Mouse (Mus musculus) myocyte (in vitro differentiated cells): Measurements from ENCODE around the gene Nmrk2. TPM values are rescaled to one million over a fixed set of nuclear protein-coding genes. Genes with fewer than 3 reads are reported as not detected.
A peak's percentile ranks its signal among the peaks of the same experiment; 100 is the strongest.
"Not testable (repeated sequence)": the region's sequence is repeated elsewhere in the genome, so short reads cannot be mapped to it uniquely, and the experiment has no call there.

Experiments used
- H3K27me3 ChIP-seq: one replicate; pipeline ENCODE4 v1.6.1; 2011; ENCODE audit not compliant: control insufficient read depth, insufficient read depth, insufficient read length
- H3K36me3 ChIP-seq: one replicate; pipeline ENCODE4 v1.6.1; 2011; ENCODE audit not compliant: control insufficient read depth, insufficient read depth
- H3K4me2 ChIP-seq: one replicate; pipeline ENCODE4 v1.6.1; 2011; ENCODE audit warnings: low read depth, control low read depth
- H3K4me3 ChIP-seq: one replicate; pipeline ENCODE4 v1.5.1; 2011; ENCODE audit warnings: mild to moderate bottlenecking, control low read depth, moderate library complexity
- H3K79me2 ChIP-seq: one replicate; pipeline ENCODE4 v1.6.1; 2011; ENCODE audit not compliant: control insufficient read depth, insufficient read depth
- H3ac ChIP-seq: one replicate; pipeline ENCODE4 v1.6.1; 2011; ENCODE audit not compliant: control insufficient read depth, insufficient read length
- CEBPB ChIP-seq: IDR thresholded peaks from 2 replicates; pipeline ENCODE4 v1.6.1; 2011; ENCODE audit warnings: mild to moderate bottlenecking, moderate library complexity; ENCODE audit not compliant: poor library complexity, insufficient read depth, severe bottlenecking
- E2F4 ChIP-seq: IDR thresholded peaks from one replicate; pipeline ENCODE4 v1.6.1; 2011; ENCODE audit warnings: mild to moderate bottlenecking, control low read depth, moderate library complexity; ENCODE audit not compliant: insufficient read depth
- MAX ChIP-seq: IDR thresholded peaks from one replicate; pipeline ENCODE4 v1.6.1; 2011; ENCODE audit warnings: low read depth, mild to moderate bottlenecking, control low read depth
- MYOD1 ChIP-seq, 3 experiments: IDR thresholded peaks; one replicate each; pipeline ENCODE4 v1.6.1; 2011; ENCODE audit warnings: control low read depth in 2 of 3, low read depth in 2 of 3, mild to moderate bottlenecking in 2 of 3, moderate library complexity in 1 of 3; ENCODE audit not compliant: insufficient read length in 2 of 3, control insufficient read depth in 1 of 3
- MYOG ChIP-seq, 3 experiments: IDR thresholded peaks; one replicate each; pipeline ENCODE4 v1.6.1; 2011; ENCODE audit warnings: control low read depth in 2 of 3, low read depth in 2 of 3, mild to moderate bottlenecking in 2 of 3; ENCODE audit not compliant: insufficient read length in 2 of 3, control insufficient read depth in 1 of 3, insufficient read depth in 1 of 3
- POLR2A ChIP-seq: IDR thresholded peaks from one replicate; pipeline ENCODE4 v1.6.1; 2011; ENCODE audit warnings: low read depth, mild to moderate bottlenecking, control low read depth, moderate library complexity; ENCODE audit not compliant: insufficient read length
- POLR2AphosphoS2 ChIP-seq: IDR thresholded peaks from one replicate; pipeline ENCODE4 v1.6.1; 2011; ENCODE audit warnings: low read depth, control low read depth; ENCODE audit not compliant: insufficient read length
- REST ChIP-seq: IDR thresholded peaks from one replicate; pipeline ENCODE4 v1.6.1; 2011; ENCODE audit warnings: mild to moderate bottlenecking, control low read depth, moderate library complexity; ENCODE audit not compliant: insufficient read depth, insufficient read length
- SRF ChIP-seq: IDR thresholded peaks from one replicate; pipeline ENCODE4 v1.6.1; 2011; ENCODE audit warnings: low read depth; ENCODE audit not compliant: control insufficient read depth, insufficient read length
- TCF12 ChIP-seq: IDR thresholded peaks from one replicate; pipeline ENCODE4 v1.6.1; 2011; ENCODE audit warnings: mild to moderate bottlenecking, control low read depth; ENCODE audit not compliant: poor library complexity, insufficient read depth, severe bottlenecking
- TCF3 ChIP-seq: IDR thresholded peaks from one replicate; pipeline ENCODE4 v1.6.1; 2011; ENCODE audit warnings: low read depth, control low read depth; ENCODE audit not compliant: insufficient read length
- USF1 ChIP-seq: IDR thresholded peaks from one replicate; pipeline ENCODE4 v1.6.1; 2011; ENCODE audit warnings: low read depth, mild to moderate bottlenecking, control low read depth, moderate library complexity
- polyA plus RNA-seq: library from polyadenylated mRNA; unstranded; fragments of >200 nt; fragmentation: generic; extraction: Trizol; gene quantifications from one replicate; pipeline ENCODE4 v1.2.1, GENCODE M21; 2012; ENCODE audit warnings: missing spikeins

Gene Nmrk2
- polyA plus RNA-seq, 1 experiment: 52.3 TPM

GRCm38 (mm10) chr10:81176466-81177271 is 25.2 kb downstream of the Nmrk2 start, which contains the start of gene Eef2:
Gene Eef2, plus strand, starts transcription at chr10:81176631.
- no peaks in the 10 kb centered on the region for H3K27me3 ChIP-seq
- H3K4me2 ChIP-seq: peak within 1 kb of the TSS; percentile 99
- H3K79me2 ChIP-seq: peaks cover 39% of the 10 kb centered on the region
- H3ac ChIP-seq: peak within 1 kb of the TSS; percentile 76
- peaks cover 42% of the 10 kb centered on the region for H3K36me3 ChIP-seq
- TF ChIP-seq CEBPB (no peak), POLR2A (peak; percentile 97), USF1 (peak; percentile 97), E2F4 (no peak), MYOD1 (IDR thresholded peaks at IDR 0.05; ENCODE audit: control insufficient read depth in 1 of 3, insufficient read length in 2 of 3, low read depth in 2 of 3) (peak in 1 of 3 experiments; percentile 59), TCF12 (no peak), MYOG (IDR thresholded peaks at IDR 0.05; ENCODE audit: control insufficient read depth in 1 of 3, insufficient read depth in 1 of 3, insufficient read length in 2 of 3, low read depth in 2 of 3) (peak in 2 of 3 experiments; percentile 1 to 39), POLR2AphosphoS2 (peak; percentile 98), REST (peak; percentile 35), SRF (peak; percentile 64), TCF3 (no peak), MAX (no peak)
- H3K4me3 ChIP-seq: peak within 1 kb of the TSS; percentile 99

- peaks cover 39% of the 10 kb centered on the region for H3K79me2 ChIP-seq
- no peaks in the 10 kb centered on the region for H3K27me3 ChIP-seq
- peak overlapping the region; percentile 99 for H3K4me2 ChIP-seq
- H3K36me3 ChIP-seq: peaks cover 36% of the 10 kb centered on the region
- peak overlapping the region; percentile 99 for H3K4me3 ChIP-seq
- peak overlapping the region; percentile 76 for H3ac ChIP-seq
- TF ChIP-seq CEBPB: no peak
- TF ChIP-seq E2F4: no peak
- TF ChIP-seq POLR2AphosphoS2: no peak
- no peak for TF ChIP-seq USF1
- no peak for TF ChIP-seq SRF
- no peak for TF ChIP-seq POLR2A
Measured at GRCm38 (mm10) chr10:81175936-81176465, 25.9 kb downstream of the Nmrk2 start.

GRCm38 (mm10) chr10:81175345-81175701 is 26.5 kb downstream of the Nmrk2 start:
- peak overlapping the region; percentile 99 for H3K4me2 ChIP-seq
- H3ac ChIP-seq, H3K27me3 ChIP-seq: not testable (repeated sequence)
- peaks cover 30% of the 10 kb centered on the region for H3K36me3 ChIP-seq
- peaks cover 38% of the 10 kb centered on the region for H3K79me2 ChIP-seq
- peak in 1 of 3 experiments; percentile 35 for TF ChIP-seq MYOG (IDR thresholded peaks at IDR 0.05; ENCODE audit: control insufficient read depth in 1 of 3, insufficient read depth in 1 of 3, insufficient read length in 2 of 3, low read depth in 2 of 3)
- peak overlapping the region; percentile 99 for H3K4me3 ChIP-seq

GRCm38 (mm10) chr10:81174617-81175344 is 27.1 kb downstream of the Nmrk2 start:
- TF ChIP-seq REST (no peak), MAX (no peak), USF1 (no peak), POLR2A (peak; percentile 42), POLR2AphosphoS2 (peak; percentile 75), E2F4 (no peak), MYOG (IDR thresholded peaks at IDR 0.05; ENCODE audit: control insufficient read depth in 1 of 3, insufficient read depth in 1 of 3, insufficient read length in 2 of 3, low read depth in 2 of 3) (peak in 1 of 3 experiments; percentile 32), TCF12 (no peak), MYOD1 (IDR thresholded peaks at IDR 0.05; ENCODE audit: control insufficient read depth in 1 of 3, insufficient read length in 2 of 3, low read depth in 2 of 3) (peak in 1 of 3 experiments; percentile 39), CEBPB (no peak), SRF (no peak), TCF3 (no peak)
- no peak overlapping the region for H3ac ChIP-seq
- H3K27me3 ChIP-seq: no peaks in the 10 kb centered on the region
- peaks cover 33% of the 10 kb centered on the region for H3K79me2 ChIP-seq
- H3K4me2 ChIP-seq: peak overlapping the region; percentile 99
- peaks cover 25% of the 10 kb centered on the region for H3K36me3 ChIP-seq
- H3K4me3 ChIP-seq: peak overlapping the region; percentile 99

GRCm38 (mm10) chr10:81173132-81173531 is 28.7 kb downstream of the Nmrk2 start:
- no peak overlapping the region for H3ac ChIP-seq
- H3K4me2 ChIP-seq: no peak overlapping the region
- no peak for TF ChIP-seq REST
- no peak for TF ChIP-seq USF1
- no peak for TF ChIP-seq TCF3
- no peak for TF ChIP-seq CEBPB
- no peak for TF ChIP-seq MAX
- no peak for TF ChIP-seq E2F4
- TF ChIP-seq SRF: no peak
- H3K4me3 ChIP-seq: no peak overlapping the region
- peaks cover 17% of the 10 kb centered on the region for H3K79me2 ChIP-seq
- H3K27me3 ChIP-seq: no peaks in the 10 kb centered on the region
- H3K36me3 ChIP-seq: peaks cover 8% of the 10 kb centered on the region

- peak overlapping the region; percentile 77 for H3K4me3 ChIP-seq
- H3K27me3 ChIP-seq, H3K36me3 ChIP-seq, H3ac ChIP-seq: not testable (repeated sequence)
- peak overlapping the region; percentile 100 for H3K4me2 ChIP-seq
- H3K79me2 ChIP-seq: peaks cover 30% of the 10 kb centered on the region
Measured at GRCm38 (mm10) chr10:81169411-81169900, 32.4 kb downstream of the Nmrk2 start.
